Mouse (Mus musculus): Measurements from ENCODE around the gene Gm28053. TPM values are rescaled to one million over a fixed set of nuclear protein-coding genes. Genes with fewer than 3 reads are reported as not detected.

Gm28053 gene
- polyA plus RNA-seq, 1 experiment from 2014 or later: 1.3 TPM

GRCm38 (mm10) chr6:48772030-48772429 is 53.6 kb downstream of the Gm28053 start:
- no peak overlapping the region for H3K4me2 ChIP-seq
- 13% methylated on average over 8 of the region's 8 CpGs for WGBS
- peak; percentile 61; the same call in 1 of the 2 replicates for ATAC-seq (ENCODE audit: low FRiP score)

GRCm38 (mm10) chr6:48784406-48784805 is 66.0 kb downstream of the Gm28053 start:
- Histone ChIP-seq H3K4me2 (no peak overlapping the region), H3K9ac (ENCODE audit: low read length) (no peak overlapping the region), H3K4me1 (ENCODE audit: control insufficient read depth, insufficient read depth, low read length) (no peaks in the 10 kb centered on the region), H3K27ac (ENCODE audit: low read depth, low read length) (no peak overlapping the region), H3K27me3 (ENCODE audit: control insufficient read depth, insufficient read depth, low read length) (no peaks in the 10 kb centered on the region), H3K36me3 (ENCODE audit: control insufficient read depth, insufficient read depth, low read length) (no peaks in the 10 kb centered on the region), H3K9me3 (ENCODE audit: control insufficient read depth, low read length) (no peaks in the 10 kb centered on the region), H3K4me3 (ENCODE audit: low read depth, low read length) (no peak overlapping the region)
- no peak for ATAC-seq (ENCODE audit: low FRiP score)
- WGBS: 90% methylated on average over 1 of the region's 1 CpGs
- DNase-seq (ENCODE audit: low spot score, missing footprints): no peak

More at GRCm38 (mm10) chr6:48772030-48772429, 53.6 kb downstream of the Gm28053 start:
- Histone ChIP-seq H3K9me3 (ENCODE audit: control insufficient read depth, low read length) (no peaks in the 10 kb centered on the region), H3K4me3 (ENCODE audit: low read depth, low read length) (no peak overlapping the region), H3K27me3 (ENCODE audit: control insufficient read depth, insufficient read depth, low read length) (no peaks in the 10 kb centered on the region), H3K27ac (ENCODE audit: low read depth, low read length) (no peak overlapping the region), H3K9ac (ENCODE audit: low read length) (no peak overlapping the region), H3K4me1 (ENCODE audit: control insufficient read depth, insufficient read depth, low read length) (no peaks in the 10 kb centered on the region), H3K36me3 (ENCODE audit: control insufficient read depth, insufficient read depth, low read length) (no peaks in the 10 kb centered on the region)
- peak; percentile 96 for DNase-seq (ENCODE audit: low spot score, missing footprints)

GRCm38 (mm10) chr6:48785189-48785588 is 66.8 kb downstream of the Gm28053 start:
- 75% methylated on average over 1 of the region's 1 CpGs for WGBS
- Histone ChIP-seq H3K27me3 (ENCODE audit: control insufficient read depth, insufficient read depth, low read length) (no peaks in the 10 kb centered on the region), H3K27ac (ENCODE audit: low read depth, low read length) (no peak overlapping the region), H3K9me3 (ENCODE audit: control insufficient read depth, low read length) (no peaks in the 10 kb centered on the region), H3K36me3 (ENCODE audit: control insufficient read depth, insufficient read depth, low read length) (no peaks in the 10 kb centered on the region), H3K9ac (ENCODE audit: low read length) (no peak overlapping the region), H3K4me2 (no peak overlapping the region), H3K4me1 (ENCODE audit: control insufficient read depth, insufficient read depth, low read length) (no peaks in the 10 kb centered on the region), H3K4me3 (ENCODE audit: low read depth, low read length) (no peak overlapping the region)
- no peak for ATAC-seq (ENCODE audit: low FRiP score)
- DNase-seq (ENCODE audit: low spot score, missing footprints): no peak

GRCm38 (mm10) chr6:48785601-48786000 is 67.2 kb downstream of the Gm28053 start:
- Histone ChIP-seq H3K27me3 (ENCODE audit: control insufficient read depth, insufficient read depth, low read length) (no peaks in the 10 kb centered on the region), H3K4me2 (no peak overlapping the region), H3K27ac (ENCODE audit: low read depth, low read length) (no peak overlapping the region), H3K9me3 (ENCODE audit: control insufficient read depth, low read length) (no peaks in the 10 kb centered on the region), H3K9ac (ENCODE audit: low read length) (no peak overlapping the region), H3K4me1 (ENCODE audit: control insufficient read depth, insufficient read depth, low read length) (no peaks in the 10 kb centered on the region), H3K4me3 (ENCODE audit: low read depth, low read length) (no peak overlapping the region), H3K36me3 (ENCODE audit: control insufficient read depth, insufficient read depth, low read length) (no peaks in the 10 kb centered on the region)
- DNase-seq (ENCODE audit: low spot score, missing footprints) (no peak), ATAC-seq (ENCODE audit: low FRiP score) (no peak)
- WGBS: 81% methylated on average over 2 of the region's 2 CpGs

GRCm38 (mm10) chr6:48787867-48788266 is 69.5 kb downstream of the Gm28053 start:
- ATAC-seq (ENCODE audit: low FRiP score): no peak
- no peak overlapping the region for H3K4me3 ChIP-seq (ENCODE audit: low read depth, low read length)
- H3K4me2 ChIP-seq: no peak overlapping the region
- no peaks in the 10 kb centered on the region for H3K36me3 ChIP-seq (ENCODE audit: control insufficient read depth, insufficient read depth, low read length)
- DNase-seq (ENCODE audit: low spot score, missing footprints): no peak
- H3K27ac ChIP-seq (ENCODE audit: low read depth, low read length): no peak overlapping the region
- no peaks in the 10 kb centered on the region for H3K4me1 ChIP-seq (ENCODE audit: control insufficient read depth, insufficient read depth, low read length)
- no peaks in the 10 kb centered on the region for H3K27me3 ChIP-seq (ENCODE audit: control insufficient read depth, insufficient read depth, low read length)
- no peak overlapping the region for H3K9ac ChIP-seq (ENCODE audit: low read length)
- 87% methylated on average over 2 of the region's 2 CpGs for WGBS
- H3K9me3 ChIP-seq (ENCODE audit: control insufficient read depth, low read length): no peaks in the 10 kb centered on the region

- Histone ChIP-seq H3K36me3 (ENCODE audit: control insufficient read depth, insufficient read depth, low read length) (no peaks in the 10 kb centered on the region), H3K9ac (ENCODE audit: low read length) (no peak overlapping the region), H3K27me3 (ENCODE audit: control insufficient read depth, insufficient read depth, low read length) (no peaks in the 10 kb centered on the region), H3K4me1 (ENCODE audit: control insufficient read depth, insufficient read depth, low read length) (no peaks in the 10 kb centered on the region), H3K4me2 (no peak overlapping the region), H3K9me3 (ENCODE audit: control insufficient read depth, low read length) (no peaks in the 10 kb centered on the region), H3K4me3 (ENCODE audit: low read depth, low read length) (no peak overlapping the region), H3K27ac (ENCODE audit: low read depth, low read length) (no peak overlapping the region)
- ATAC-seq (ENCODE audit: low FRiP score): no peak
- 93% methylated on average over 1 of the region's 1 CpGs for WGBS
- no peak for DNase-seq (ENCODE audit: low spot score, missing footprints)
Measured at GRCm38 (mm10) chr6:48801897-48802296, 83.5 kb downstream of the Gm28053 start.

Other genes starting within 250 kb of the Gm28053 start
- gene Atp6v0e2, start 181.0 kb upstream of the Gm28053 start, polyA plus RNA-seq (2014; fragmentation: Nextera tagmentation; extraction: Ambion mirVana): 64.4 and 71.4 TPM in 2 replicates
- gene Lrrc61, start 163.8 kb upstream of the Gm28053 start, polyA plus RNA-seq (2014; fragmentation: Nextera tagmentation; extraction: Ambion mirVana): 15.5 and 15.9 TPM in 2 replicates
- gene Rarres2, start 145.8 kb upstream of the Gm28053 start, polyA plus RNA-seq (2014; fragmentation: Nextera tagmentation; extraction: Ambion mirVana): 1.4 and 1.6 TPM in 2 replicates
- gene Gm45021, start 129.0 kb upstream of the Gm28053 start, polyA plus RNA-seq (2014; fragmentation: Nextera tagmentation; extraction: Ambion mirVana): not detected in 2 replicates
- 39.9 and 44.1 TPM in 2 replicates for gene Repin1, start 124.7 kb upstream of the Gm28053 start, polyA plus RNA-seq (2014; fragmentation: Nextera tagmentation; extraction: Ambion mirVana)
- gene Gm44965, start 124.7 kb upstream of the Gm28053 start, polyA plus RNA-seq (2014; fragmentation: Nextera tagmentation; extraction: Ambion mirVana): not detected in 2 replicates
- 7.8 and 9.3 TPM in 2 replicates for gene Zfp775, start 116.5 kb upstream of the Gm28053 start, polyA plus RNA-seq (2014; fragmentation: Nextera tagmentation; extraction: Ambion mirVana)
- gene AI854703, start 91.8 kb upstream of the Gm28053 start, polyA plus RNA-seq (2014; fragmentation: Nextera tagmentation; extraction: Ambion mirVana): 0.52 and 0.82 TPM in 2 replicates
- gene Gimap8, start 71.4 kb upstream of the Gm28053 start, polyA plus RNA-seq (2014; fragmentation: Nextera tagmentation; extraction: Ambion mirVana): 0.18 and 0.25 TPM in 2 replicates
- gene Gimap9, start 42.5 kb upstream of the Gm28053 start, polyA plus RNA-seq (2014; fragmentation: Nextera tagmentation; extraction: Ambion mirVana): 2.9 and 3.0 TPM in 2 replicates
- gene Gimap4, start 34.1 kb upstream of the Gm28053 start, polyA plus RNA-seq (2014; fragmentation: Nextera tagmentation; extraction: Ambion mirVana): 4.8 and 5.6 TPM in 2 replicates
- gene Gimap6, start 10.4 kb upstream of the Gm28053 start, polyA plus RNA-seq (2014; fragmentation: Nextera tagmentation; extraction: Ambion mirVana): 7.1 and 7.3 TPM in 2 replicates
- not detected in 2 replicates for gene Gimap7, start within 50 bp of the Gm28053 start, polyA plus RNA-seq (2014; fragmentation: Nextera tagmentation; extraction: Ambion mirVana)
- 4.7 TPM in 2 replicates for gene Gimap1, start 20.4 kb downstream of the Gm28053 start, polyA plus RNA-seq (2014; fragmentation: Nextera tagmentation; extraction: Ambion mirVana)
- 0.62 and 0.83 TPM in 2 replicates for gene Gimap5, start 27.6 kb downstream of the Gm28053 start, polyA plus RNA-seq (2014; fragmentation: Nextera tagmentation; extraction: Ambion mirVana)
- not detected in 2 replicates for gene Gimap3, start 52.2 kb downstream of the Gm28053 start, polyA plus RNA-seq (2014; fragmentation: Nextera tagmentation; extraction: Ambion mirVana)
- gene Tmem176a, start 122.3 kb downstream of the Gm28053 start, polyA plus RNA-seq (2014; fragmentation: Nextera tagmentation; extraction: Ambion mirVana): 18.9 and 19.6 TPM in 2 replicates
- gene Tmem176b, start 122.9 kb downstream of the Gm28053 start, polyA plus RNA-seq (2014; fragmentation: Nextera tagmentation; extraction: Ambion mirVana): 54.8 and 58.8 TPM in 2 replicates
- gene Aoc1, start 154.3 kb downstream of the Gm28053 start, polyA plus RNA-seq (2014; fragmentation: Nextera tagmentation; extraction: Ambion mirVana): 0.10 TPM in 1 of 2 replicates, not detected in the other
- gene 1600015I10Rik, start 211.3 kb downstream of the Gm28053 start, polyA plus RNA-seq (2014; fragmentation: Nextera tagmentation; extraction: Ambion mirVana): not detected in 2 replicates

Data from midbrain, embryonic 11.5 days (tissue).